Mouse (Mus musculus): ENCODE measurements at regions not wholly inside any gene's neighbourhood (a gene's known extent, or its start where the extent isn't known, plus 50 kb on each side); places are given as distances from the start of the nearest gene placed in this dataset.

- no peak for TF ChIP-seq CTCF (IDR thresholded peaks at IDR 0.05; ENCODE audit: low read depth, low read length)
- no peak for TF ChIP-seq POLR2A (IDR thresholded peaks at IDR 0.05; ENCODE audit: extremely low read depth, insufficient read depth, low read length)
Measured at GRCm38 (mm10) chr1:154961271-154961670, 77.0 kb upstream of the Cacna1e start.

Measured in liver, adult 2 months (tissue).